Mouse (Mus musculus): ENCODE results near the gene Ptpn3. TPM values are rescaled to one million over a fixed set of nuclear protein-coding genes. Genes with fewer than 3 reads are reported as not detected.

Ptpn3 gene
- polyA plus RNA-seq, 1 experiment from 2014 or later: 8.1 TPM

GRCm38 (mm10) chr4:57175329-57175728 is 126.3 kb downstream of the Ptpn3 start:
- Histone ChIP-seq H3K9me3 (ENCODE audit: control insufficient read depth, low read depth, low read length) (no peaks in the 10 kb centered on the region), H3K9ac (replicated peaks; ENCODE audit: low read depth, low read length) (no peak overlapping the region), H3K27me3 (ENCODE audit: control insufficient read depth, insufficient read depth, low read length) (no peaks in the 10 kb centered on the region), H3K4me2 (replicated peaks; ENCODE audit: low read depth, low read length) (no peak overlapping the region), H3K27ac (ENCODE audit: low read length) (no peak overlapping the region), H3K4me1 (ENCODE audit: control insufficient read depth, insufficient read depth, low read length) (no peaks in the 10 kb centered on the region; the same call in 1 of the 2 replicates), H3K36me3 (ENCODE audit: control insufficient read depth, insufficient read depth, low read length) (no peaks in the 10 kb centered on the region), H3K4me3 (ENCODE audit: low read depth, low read length) (no peak overlapping the region)
- ATAC-seq (ENCODE audit: insufficient number of reproducible peaks, insufficient read depth, low FRiP score, low read depth): no peak
- 57% methylated on average over 10 of the region's 10 CpGs for WGBS

GRCm38 (mm10) chr4:57172861-57173260 is 128.8 kb downstream of the Ptpn3 start:
- Histone ChIP-seq H3K4me1 (ENCODE audit: control insufficient read depth, insufficient read depth, low read length) (no peaks in the 10 kb centered on the region; the same call in 1 of the 2 replicates), H3K36me3 (ENCODE audit: control insufficient read depth, insufficient read depth, low read length) (no peaks in the 10 kb centered on the region), H3K9ac (replicated peaks; ENCODE audit: low read depth, low read length) (no peak overlapping the region), H3K4me2 (replicated peaks; ENCODE audit: low read depth, low read length) (no peak overlapping the region), H3K27ac (ENCODE audit: low read length) (no peak overlapping the region), H3K27me3 (ENCODE audit: control insufficient read depth, insufficient read depth, low read length) (no peaks in the 10 kb centered on the region), H3K4me3 (ENCODE audit: low read depth, low read length) (no peak overlapping the region), H3K9me3 (ENCODE audit: control insufficient read depth, low read depth, low read length) (no peaks in the 10 kb centered on the region)
- 52% methylated on average over 8 of the region's 8 CpGs for WGBS
- ATAC-seq (ENCODE audit: insufficient number of reproducible peaks, insufficient read depth, low FRiP score, low read depth): no peak

- no peak for ATAC-seq (ENCODE audit: insufficient number of reproducible peaks, insufficient read depth, low FRiP score, low read depth)
- no peak overlapping the region for H3K27ac ChIP-seq (ENCODE audit: low read length)
- no peak overlapping the region for H3K4me2 ChIP-seq (replicated peaks; ENCODE audit: low read depth, low read length)
- H3K4me1 ChIP-seq (ENCODE audit: control insufficient read depth, insufficient read depth, low read length): no peaks in the 10 kb centered on the region; the same call in 1 of the 2 replicates
- H3K27me3 ChIP-seq (ENCODE audit: control insufficient read depth, insufficient read depth, low read length): no peaks in the 10 kb centered on the region
- no peak overlapping the region for H3K4me3 ChIP-seq (ENCODE audit: low read depth, low read length)
- no peaks in the 10 kb centered on the region for H3K36me3 ChIP-seq (ENCODE audit: control insufficient read depth, insufficient read depth, low read length)
- H3K9ac ChIP-seq (replicated peaks; ENCODE audit: low read depth, low read length): no peak overlapping the region
- no peaks in the 10 kb centered on the region for H3K9me3 ChIP-seq (ENCODE audit: control insufficient read depth, low read depth, low read length)
- WGBS: 68% methylated on average over 5 of the region's 5 CpGs
Measured at GRCm38 (mm10) chr4:57171817-57172216, 129.8 kb downstream of the Ptpn3 start.

GRCm38 (mm10) chr4:57168680-57169079 is 133.0 kb downstream of the Ptpn3 start:
- no peak for ATAC-seq (ENCODE audit: insufficient number of reproducible peaks, insufficient read depth, low FRiP score, low read depth)
- H3K27me3 ChIP-seq (ENCODE audit: control insufficient read depth, insufficient read depth, low read length): no peaks in the 10 kb centered on the region
- no peaks in the 10 kb centered on the region for H3K9me3 ChIP-seq (ENCODE audit: control insufficient read depth, low read depth, low read length)
- no peak overlapping the region for H3K4me2 ChIP-seq (replicated peaks; ENCODE audit: low read depth, low read length)
- no peak overlapping the region for H3K9ac ChIP-seq (replicated peaks; ENCODE audit: low read depth, low read length)
- 80% methylated on average over 3 of the region's 3 CpGs for WGBS
- H3K27ac ChIP-seq (ENCODE audit: low read length): no peak overlapping the region
- H3K4me1 ChIP-seq (ENCODE audit: control insufficient read depth, insufficient read depth, low read length): peaks cover 6% of the 10 kb centered on the region; the same call in 1 of the 2 replicates
- H3K4me3 ChIP-seq (ENCODE audit: low read depth, low read length): no peak overlapping the region
- H3K36me3 ChIP-seq (ENCODE audit: control insufficient read depth, insufficient read depth, low read length): no peaks in the 10 kb centered on the region

GRCm38 (mm10) chr4:57168277-57168676 is 133.4 kb downstream of the Ptpn3 start:
- Histone ChIP-seq H3K9ac (replicated peaks; ENCODE audit: low read depth, low read length) (no peak overlapping the region), H3K4me1 (ENCODE audit: control insufficient read depth, insufficient read depth, low read length) (peaks cover 6% of the 10 kb centered on the region; the same call in 1 of the 2 replicates), H3K27ac (ENCODE audit: low read length) (peak overlapping the region; percentile 82; the same call in 1 of the 2 replicates), H3K9me3 (ENCODE audit: control insufficient read depth, low read depth, low read length) (no peaks in the 10 kb centered on the region), H3K27me3 (ENCODE audit: control insufficient read depth, insufficient read depth, low read length) (no peaks in the 10 kb centered on the region), H3K4me3 (ENCODE audit: low read depth, low read length) (no peak overlapping the region), H3K4me2 (replicated peaks; ENCODE audit: low read depth, low read length) (no peak overlapping the region), H3K36me3 (ENCODE audit: control insufficient read depth, insufficient read depth, low read length) (no peaks in the 10 kb centered on the region)
- no peak for ATAC-seq (ENCODE audit: insufficient number of reproducible peaks, insufficient read depth, low FRiP score, low read depth)
- 60% methylated on average over 1 of the region's 1 CpGs for WGBS

GRCm38 (mm10) chr4:57166922-57167870 is 134.4 kb downstream of the Ptpn3 start:
- Histone ChIP-seq H3K36me3 (ENCODE audit: control insufficient read depth, insufficient read depth, low read length) (no peaks in the 10 kb centered on the region), H3K4me2 (replicated peaks; ENCODE audit: low read depth, low read length) (no peak overlapping the region), H3K4me1 (ENCODE audit: control insufficient read depth, insufficient read depth, low read length) (peaks cover 6% of the 10 kb centered on the region; the same call in 1 of the 2 replicates), H3K4me3 (ENCODE audit: low read depth, low read length) (no peak overlapping the region), H3K27me3 (ENCODE audit: control insufficient read depth, insufficient read depth, low read length) (no peaks in the 10 kb centered on the region), H3K27ac (ENCODE audit: low read length) (peak overlapping the region; percentile 82), H3K9me3 (ENCODE audit: control insufficient read depth, low read depth, low read length) (no peaks in the 10 kb centered on the region), H3K9ac (replicated peaks; ENCODE audit: low read depth, low read length) (no peak overlapping the region)
- peak; percentile 85 for ATAC-seq (ENCODE audit: insufficient number of reproducible peaks, insufficient read depth, low FRiP score, low read depth)
- WGBS: 46% methylated on average over 12 of the region's 12 CpGs

- 48% methylated on average over 3 of the region's 3 CpGs for WGBS
- Histone ChIP-seq H3K4me1 (ENCODE audit: control insufficient read depth, insufficient read depth, low read length) (0 out of 2 replicates have a peak, but pooled peaks cover 6% of the 10 kb centered on the region), H3K4me2 (replicated peaks; ENCODE audit: low read depth, low read length) (no peak overlapping the region), H3K27me3 (ENCODE audit: control insufficient read depth, insufficient read depth, low read length) (no peaks in the 10 kb centered on the region), H3K36me3 (ENCODE audit: control insufficient read depth, insufficient read depth, low read length) (no peaks in the 10 kb centered on the region), H3K27ac (ENCODE audit: low read length) (no peak overlapping the region), H3K9me3 (ENCODE audit: control insufficient read depth, low read depth, low read length) (no peaks in the 10 kb centered on the region), H3K9ac (replicated peaks; ENCODE audit: low read depth, low read length) (no peak overlapping the region), H3K4me3 (ENCODE audit: low read depth, low read length) (no peak overlapping the region)
- ATAC-seq (ENCODE audit: insufficient number of reproducible peaks, insufficient read depth, low FRiP score, low read depth): no peak
Measured at GRCm38 (mm10) chr4:57165654-57166053, 136.0 kb downstream of the Ptpn3 start.

- no peak overlapping the region for H3K9ac ChIP-seq (replicated peaks; ENCODE audit: low read depth, low read length)
- H3K4me3 ChIP-seq (ENCODE audit: low read depth, low read length): no peak overlapping the region
- H3K27me3 ChIP-seq (ENCODE audit: control insufficient read depth, insufficient read depth, low read length): no peaks in the 10 kb centered on the region
- peak; percentile 24; the same call in 1 of the 2 replicates for ATAC-seq (ENCODE audit: insufficient number of reproducible peaks, insufficient read depth, low FRiP score, low read depth)
- H3K4me1 ChIP-seq (ENCODE audit: control insufficient read depth, insufficient read depth, low read length): 0 out of 2 replicates have a peak, but pooled peaks cover 6% of the 10 kb centered on the region
- H3K4me2 ChIP-seq (replicated peaks; ENCODE audit: low read depth, low read length): no peak overlapping the region
- no peaks in the 10 kb centered on the region for H3K9me3 ChIP-seq (ENCODE audit: control insufficient read depth, low read depth, low read length)
- peak overlapping the region; percentile 55 for H3K27ac ChIP-seq (ENCODE audit: low read length)
- no peaks in the 10 kb centered on the region for H3K36me3 ChIP-seq (ENCODE audit: control insufficient read depth, insufficient read depth, low read length)
- 79% methylated on average over 9 of the region's 9 CpGs for WGBS
Measured at GRCm38 (mm10) chr4:57164578-57165210, 136.9 kb downstream of the Ptpn3 start.

Measured in stomach, embryonic 14.5 days (tissue).